Mouse (Mus musculus): ENCODE measurements around the gene Myh15.
"Not testable (repeated sequence)": the region's sequence is repeated elsewhere in the genome, so short reads cannot be mapped to it uniquely, and the experiment has no call there.

Myh15 gene

GRCm38 (mm10) chr16:49057186-49057585 lies at the start of gene Myh15:
Myh15 (plus strand) TSS chr16:49057486.
- no peak for DNase-seq

- DNase-seq: peak; percentile 34
These were observed 40.5 kb upstream of the Myh15 start for GRCm38 (mm10) chr16:49016620-49017332.

- no peak for DNase-seq
These were observed 21.4 kb upstream of the Myh15 start for GRCm38 (mm10) chr16:49035852-49036251.

- DNase-seq: no peak
These were observed 19.5 kb upstream of the Myh15 start for GRCm38 (mm10) chr16:49037771-49038170.

GRCm38 (mm10) chr16:49040554-49041221 lies 16.6 kb upstream of the Myh15 start:
- DNase-seq: no peak

- no peak for DNase-seq
These were observed 8.1 kb upstream of the Myh15 start for GRCm38 (mm10) chr16:49049214-49049613.

- DNase-seq: no peak
These were observed 12.1 kb downstream of the Myh15 start for GRCm38 (mm10) chr16:49069256-49069963.

- no peak for DNase-seq
These were observed 14.0 kb downstream of the Myh15 start for GRCm38 (mm10) chr16:49071316-49071715.

GRCm38 (mm10) chr16:49128015-49128414 lies 70.7 kb downstream of the Myh15 start:
- peak; percentile 0 for DNase-seq

GRCm38 (mm10) chr16:49156193-49156592 lies 98.9 kb downstream of the Myh15 start:
- DNase-seq: no peak

- peak; percentile 67 for DNase-seq
These were observed 107.3 kb downstream of the Myh15 start for GRCm38 (mm10) chr16:49164349-49165137.

- DNase-seq: no peak
These were observed 108.4 kb downstream of the Myh15 start for GRCm38 (mm10) chr16:49165728-49166127.

- DNase-seq: no peak
These were observed 110.0 kb downstream of the Myh15 start for GRCm38 (mm10) chr16:49167325-49167724.

- no peak for DNase-seq
These were observed 117.8 kb downstream of the Myh15 start for GRCm38 (mm10) chr16:49175077-49175476.

GRCm38 (mm10) chr16:49175729-49176395 lies 118.6 kb downstream of the Myh15 start:
- no peak for DNase-seq

GRCm38 (mm10) chr16:49193521-49193920 lies 136.2 kb downstream of the Myh15 start:
- no peak for DNase-seq

- DNase-seq: no peak
These were observed 136.7 kb downstream of the Myh15 start for GRCm38 (mm10) chr16:49193986-49194385.

GRCm38 (mm10) chr16:49196290-49196689 lies 139.0 kb downstream of the Myh15 start:
- peak; percentile 13 for DNase-seq

GRCm38 (mm10) chr16:49197951-49198350 lies 140.7 kb downstream of the Myh15 start:
- no peak for DNase-seq

- DNase-seq: no peak
These were observed 166.4 kb downstream of the Myh15 start for GRCm38 (mm10) chr16:49223733-49224132.

GRCm38 (mm10) chr16:49243517-49243916 lies 186.2 kb downstream of the Myh15 start:
- DNase-seq: not testable (repeated sequence)

All from embryo, embryonic 11 days (tissue).